Mouse (Mus musculus) heart, embryonic 10.5 days (tissue): Measurements from ENCODE around the gene Zbtb9. TPM values are rescaled to one million over a fixed set of nuclear protein-coding genes. Genes with fewer than 3 reads are reported as not detected.

ENCODE experiments used
- DNase-seq: peaks from one replicate; pipeline ENCODE4 v3.0.0-alpha.2; 2017; ENCODE audit warnings: low spot score
- H3K27ac ChIP-seq: fragments of 300-500 bp; sonication (generic); 2 replicates; pipeline ENCODE4 v1.5.1; 2016; ENCODE audit warnings: mild to moderate bottlenecking
- H3K27me3 ChIP-seq: fragments of 300-500 bp; sonication (generic); 2 replicates; pipeline ENCODE4 v1.6.1; 2016; ENCODE audit warnings: mild to moderate bottlenecking; ENCODE audit not compliant: poor library complexity, insufficient read depth, severe bottlenecking
- H3K36me3 ChIP-seq: fragments of 300-500 bp; sonication (generic); 2 replicates; pipeline ENCODE4 v1.6.1; 2016; ENCODE audit warnings: mild to moderate bottlenecking, moderate library complexity
- H3K4me1 ChIP-seq: fragments of 300-500 bp; sonication (generic); 2 replicates; pipeline ENCODE4 v1.6.1; 2016; ENCODE audit warnings: mild to moderate bottlenecking
- H3K4me3 ChIP-seq: fragments of 300-500 bp; sonication (generic); 2 replicates; pipeline ENCODE4 v1.5.1; 2016; ENCODE audit warnings: mild to moderate bottlenecking, moderate library complexity
- H3K9me3 ChIP-seq: fragments of 300-500 bp; sonication (generic); 2 replicates; pipeline ENCODE4 v1.6.1; 2016; ENCODE audit warnings: mild to moderate bottlenecking, moderate library complexity
- WGBS: fragments of 180-500 bp; shearing (Covaris S2); methylation state at CpG from one replicate; pipeline ENCODE4 v1.1.7; 2016; 5-methylcytosine and 5-hydroxymethylcytosine counted together
- polyA plus RNA-seq: library from polyadenylated mRNA; unstranded; fragments of >200 nt; fragmentation: Nextera tagmentation; extraction: Ambion mirVana; gene quantifications from 2 replicates; pipeline ENCODE4 v1.2.1, GENCODE M21; 2016

Gene Zbtb9
- polyA plus RNA-seq, 1 experiment from 2014 or later: 14.6 TPM

GRCm38 (mm10) chr17:26939178-26939972 lies 33.6 kb upstream of the Zbtb9 start, which contains the start of gene Cuta:
TSS of gene Cuta (minus strand) at chr17:26939569.
- Histone ChIP-seq H3K27ac (peak within 1 kb of the TSS; percentile 97), H3K36me3 (peaks cover 32% of the 10 kb centered on the region), H3K4me3 (peak within 1 kb of the TSS; percentile 77), H3K4me1 (peaks cover 64% of the 10 kb centered on the region), H3K27me3 (no peaks in the 10 kb centered on the region), H3K9me3 (no peaks in the 10 kb centered on the region)
- under 1% methylated on average over 70 of the region's 70 CpGs for WGBS
- peak; percentile 100 for DNase-seq

GRCm38 (mm10) chr17:26939973-26940300 lies 33.0 kb upstream of the Zbtb9 start:
- H3K27me3 ChIP-seq: no peaks in the 10 kb centered on the region
- H3K4me1 ChIP-seq: peaks cover 60% of the 10 kb centered on the region
- DNase-seq: no peak
- H3K9me3 ChIP-seq: no peaks in the 10 kb centered on the region
- H3K36me3 ChIP-seq: peaks cover 27% of the 10 kb centered on the region
- WGBS: 5% methylated on average over 3 of the region's 3 CpGs
- peak overlapping the region; percentile 97 for H3K27ac ChIP-seq
- peak overlapping the region; percentile 77 for H3K4me3 ChIP-seq

GRCm38 (mm10) chr17:26941031-26941789 lies 31.8 kb upstream of the Zbtb9 start, which contains the start of gene Syngap1:
TSS of gene Syngap1 (plus strand) at chr17:26941253.
- H3K36me3 ChIP-seq: peaks cover 14% of the 10 kb centered on the region
- no peak for DNase-seq
- WGBS: 4% methylated on average over 22 of the region's 24 CpGs
- H3K27ac ChIP-seq: peak within 1 kb of the TSS; percentile 97
- H3K4me3 ChIP-seq: peak within 1 kb of the TSS; percentile 77
- no peaks in the 10 kb centered on the region for H3K27me3 ChIP-seq
- H3K4me1 ChIP-seq: peaks cover 61% of the 10 kb centered on the region
- no peaks in the 10 kb centered on the region for H3K9me3 ChIP-seq

GRCm38 (mm10) chr17:26941841-26942570 lies 31.0 kb upstream of the Zbtb9 start:
- Histone ChIP-seq H3K4me3 (peak overlapping the region; percentile 70), H3K27ac (peak overlapping the region; percentile 97), H3K4me1 (peaks cover 64% of the 10 kb centered on the region), H3K27me3 (no peaks in the 10 kb centered on the region), H3K9me3 (no peaks in the 10 kb centered on the region), H3K36me3 (peaks cover 6% of the 10 kb centered on the region)
- WGBS: 12% methylated on average over 4 of the region's 4 CpGs
- DNase-seq: no peak

- no peaks in the 10 kb centered on the region for H3K27me3 ChIP-seq
- H3K4me1 ChIP-seq: peaks cover 70% of the 10 kb centered on the region
- WGBS: 33% methylated on average over 13 of the region's 13 CpGs
- H3K4me3 ChIP-seq: peak overlapping the region; percentile 65
- H3K36me3 ChIP-seq: no peaks in the 10 kb centered on the region
- H3K27ac ChIP-seq: peak overlapping the region; percentile 91
- no peaks in the 10 kb centered on the region for H3K9me3 ChIP-seq
- no peak for DNase-seq
These were observed 27.0 kb upstream of the Zbtb9 start for GRCm38 (mm10) chr17:26945824-26946495.

GRCm38 (mm10) chr17:26946567-26946966 lies 26.4 kb upstream of the Zbtb9 start:
- H3K4me1 ChIP-seq: peaks cover 70% of the 10 kb centered on the region
- WGBS: under 1% methylated on average over 37 of the region's 37 CpGs

GRCm38 (mm10) chr17:26947231-26948100 lies 25.5 kb upstream of the Zbtb9 start:
- Histone ChIP-seq H3K27ac (peak overlapping the region; percentile 91), H3K27me3 (no peaks in the 10 kb centered on the region), H3K36me3 (no peaks in the 10 kb centered on the region), H3K9me3 (no peaks in the 10 kb centered on the region), H3K4me1 (peaks cover 71% of the 10 kb centered on the region), H3K4me3 (peak overlapping the region; percentile 65)
- no peak for DNase-seq
- WGBS: 51% methylated on average over 12 of the region's 12 CpGs

More at GRCm38 (mm10) chr17:26946567-26946966, 26.4 kb upstream of the Zbtb9 start:
- no peaks in the 10 kb centered on the region for H3K9me3 ChIP-seq
- H3K36me3 ChIP-seq: no peaks in the 10 kb centered on the region
- H3K27ac ChIP-seq: peak overlapping the region; percentile 91
- peak overlapping the region; percentile 65 for H3K4me3 ChIP-seq
- no peak for DNase-seq
- no peaks in the 10 kb centered on the region for H3K27me3 ChIP-seq

GRCm38 (mm10) chr17:26948316-26949050 lies 24.5 kb upstream of the Zbtb9 start:
- H3K4me1 ChIP-seq: peaks cover 77% of the 10 kb centered on the region
- under 1% methylated on average over 44 of the region's 87 CpGs for WGBS
- no peaks in the 10 kb centered on the region for H3K36me3 ChIP-seq
- H3K9me3 ChIP-seq: no peaks in the 10 kb centered on the region
- peak overlapping the region; percentile 88 for H3K27ac ChIP-seq
- H3K4me3 ChIP-seq: peak overlapping the region; percentile 82
- no peaks in the 10 kb centered on the region for H3K27me3 ChIP-seq
- DNase-seq: no peak

GRCm38 (mm10) chr17:26949051-26949577 lies 23.9 kb upstream of the Zbtb9 start:
- peaks cover 83% of the 10 kb centered on the region for H3K4me1 ChIP-seq
- DNase-seq: no peak
- H3K9me3 ChIP-seq: no peaks in the 10 kb centered on the region
- H3K27ac ChIP-seq: peak overlapping the region; percentile 88
- H3K27me3 ChIP-seq: no peaks in the 10 kb centered on the region
- 13% methylated on average over 10 of the region's 14 CpGs for WGBS
- H3K4me3 ChIP-seq: peak overlapping the region; percentile 82
- no peaks in the 10 kb centered on the region for H3K36me3 ChIP-seq

- Histone ChIP-seq H3K36me3 (peaks cover 3% of the 10 kb centered on the region), H3K9me3 (no peaks in the 10 kb centered on the region), H3K27ac (peak overlapping the region; percentile 88), H3K4me3 (peak overlapping the region; percentile 82), H3K27me3 (no peaks in the 10 kb centered on the region), H3K4me1 (peaks cover 89% of the 10 kb centered on the region)
- no peak for DNase-seq
- 40% methylated on average over 5 of the region's 5 CpGs for WGBS
These were observed 23.1 kb upstream of the Zbtb9 start for GRCm38 (mm10) chr17:26949866-26950265.
